Mouse (Mus musculus) liver, embryonic 11.5 days (tissue): Measurements from ENCODE around the gene Nol12. TPM values are rescaled to one million over a fixed set of nuclear protein-coding genes. Genes with fewer than 3 reads are reported as not detected.

ENCODE experiments used
- ATAC-seq: fragments of 200-750 bp; cut with Nextera tagmentation; replicated peaks from 2 replicates; pipeline ENCODE4 v1.8.0; 2017; ENCODE audit warnings: moderate number of reproducible peaks, mild to moderate bottlenecking, moderate TSS enrichment, moderate library complexity; ENCODE audit not compliant: low FRiP score
- DNase-seq: peaks from one replicate; pipeline ENCODE4 v3.0.0-alpha.2; 2017; ENCODE audit warnings: low spot score
- H3K27ac ChIP-seq: fragments of 300-500 bp; sonication (generic); 2 replicates; pipeline ENCODE4 v1.5.1; 2014; ENCODE audit warnings: mild to moderate bottlenecking, low read depth, low read length, control low read depth
- H3K27me3 ChIP-seq: fragments of 300-500 bp; sonication (generic); replicated peaks from 2 replicates; pipeline ENCODE4 v1.6.1; 2014; ENCODE audit warnings: low read length, mixed read lengths; ENCODE audit not compliant: control insufficient read depth, insufficient read depth
- H3K36me3 ChIP-seq: fragments of 300-500 bp; sonication (generic); 2 replicates; pipeline ENCODE4 v1.6.1; 2014; ENCODE audit warnings: mild to moderate bottlenecking, low read length, moderate library complexity, mixed read lengths; ENCODE audit not compliant: control insufficient read depth, insufficient read depth
- H3K4me1 ChIP-seq: fragments of 300-500 bp; sonication (generic); replicated peaks from 2 replicates; pipeline ENCODE4 v1.6.1; 2014; ENCODE audit warnings: low read length, mixed read lengths; ENCODE audit not compliant: control insufficient read depth, insufficient read depth
- H3K4me2 ChIP-seq: fragments of 300-500 bp; sonication (generic); 2 replicates; pipeline ENCODE4 v1.6.1; 2014; ENCODE audit warnings: mild to moderate bottlenecking, control low read depth, moderate library complexity
- H3K4me3 ChIP-seq: fragments of 300-500 bp; sonication (generic); 2 replicates; pipeline ENCODE4 v1.5.1; 2014; ENCODE audit warnings: low read depth, low read length, control low read depth
- H3K9ac ChIP-seq: fragments of 300-500 bp; sonication (generic); 2 replicates; pipeline ENCODE4 v1.6.1; 2014; ENCODE audit warnings: low read depth, low read length, control low read depth
- H3K9me3 ChIP-seq: fragments of 300-500 bp; sonication (generic); 2 replicates; pipeline ENCODE4 v1.6.1; 2016; ENCODE audit warnings: low read length, inconsistent platforms, mixed read lengths; ENCODE audit not compliant: control insufficient read depth
- WGBS: fragments of 180-500 bp; shearing (Covaris S2); extraction: QIAGEN DNeasy Blood & Tissue Kit; methylation state at CpG from one replicate; pipeline ENCODE4 v1.1.7; 2014; 5-methylcytosine and 5-hydroxymethylcytosine counted together
- polyA plus RNA-seq: library from polyadenylated mRNA; unstranded; fragments of >200 nt; fragmentation: Nextera tagmentation; extraction: Ambion mirVana; gene quantifications from 2 replicates; pipeline ENCODE4 v1.2.1, GENCODE M21; 2014

Nol12 gene
- polyA plus RNA-seq, 1 experiment from 2014 or later = 75.3 TPM

GRCm38 (mm10) chr15:78930801-78931426 lies 3.8 kb upstream of the Nol12 start:
- DNase-seq (no peak), ATAC-seq (no peak)
- no peak overlapping the region for H3K4me2 ChIP-seq
- WGBS = 86% methylated on average over 7 of the region's 7 CpGs
- H3K4me3 ChIP-seq = no peak overlapping the region
- no peaks in the 10 kb centered on the region for H3K27me3 ChIP-seq
- H3K36me3 ChIP-seq = peaks cover 8% of the 10 kb centered on the region
- peak overlapping the region; percentile 62 for H3K27ac ChIP-seq
- no peaks in the 10 kb centered on the region for H3K9me3 ChIP-seq
- peaks cover 33% of the 10 kb centered on the region for H3K4me1 ChIP-seq
- H3K9ac ChIP-seq = no peak overlapping the region

GRCm38 (mm10) chr15:78931577-78931976 lies 3.2 kb upstream of the Nol12 start:
- peaks cover 33% of the 10 kb centered on the region for H3K4me1 ChIP-seq
- no peak overlapping the region for H3K9ac ChIP-seq
- no peak overlapping the region for H3K4me3 ChIP-seq
- DNase-seq (no peak), ATAC-seq (peak; percentile 48)
- no peak overlapping the region for H3K4me2 ChIP-seq
- WGBS = 21% methylated on average over 3 of the region's 3 CpGs
- peaks cover 8% of the 10 kb centered on the region for H3K36me3 ChIP-seq
- H3K9me3 ChIP-seq = no peaks in the 10 kb centered on the region
- peak overlapping the region; percentile 62 for H3K27ac ChIP-seq
- no peaks in the 10 kb centered on the region for H3K27me3 ChIP-seq

GRCm38 (mm10) chr15:78936403-78936802 lies 1.7 kb downstream of the Nol12 start:
- Histone ChIP-seq H3K4me2 (peak overlapping the region; percentile 70), H3K36me3 (peaks cover 34% of the 10 kb centered on the region), H3K4me3 (peak overlapping the region; percentile 83), H3K4me1 (peaks cover 15% of the 10 kb centered on the region), H3K27ac (peak overlapping the region; percentile 38; the same call in 1 of the 2 replicates), H3K9ac (peak overlapping the region; percentile 67), H3K27me3 (no peaks in the 10 kb centered on the region), H3K9me3 (no peaks in the 10 kb centered on the region)
- ATAC-seq (peak; percentile 57), DNase-seq (no peak)
- 76% methylated on average over 12 of the region's 12 CpGs for WGBS

- peaks cover 15% of the 10 kb centered on the region for H3K4me1 ChIP-seq
- 0 out of 2 replicates have a peak overlapping the region, but pooled peaks have one; percentile 83 for H3K4me3 ChIP-seq
- H3K36me3 ChIP-seq = peaks cover 34% of the 10 kb centered on the region
- H3K27ac ChIP-seq = no peak overlapping the region
- no peak overlapping the region for H3K9ac ChIP-seq
- no peak overlapping the region for H3K4me2 ChIP-seq
- DNase-seq (no peak), ATAC-seq (no peak)
- no peaks in the 10 kb centered on the region for H3K27me3 ChIP-seq
- H3K9me3 ChIP-seq = no peaks in the 10 kb centered on the region
- WGBS = 92% methylated on average over 10 of the region's 10 CpGs
Measured at GRCm38 (mm10) chr15:78937311-78937710, 2.6 kb downstream of the Nol12 start.

GRCm38 (mm10) chr15:78937963-78938362 lies 3.2 kb downstream of the Nol12 start:
- DNase-seq (no peak), ATAC-seq (no peak)
- peaks cover 34% of the 10 kb centered on the region for H3K36me3 ChIP-seq
- no peaks in the 10 kb centered on the region for H3K27me3 ChIP-seq
- H3K9ac ChIP-seq = no peak overlapping the region
- H3K4me2 ChIP-seq = no peak overlapping the region
- peaks cover 17% of the 10 kb centered on the region for H3K4me1 ChIP-seq
- H3K4me3 ChIP-seq = no peak overlapping the region
- no peak overlapping the region for H3K27ac ChIP-seq
- WGBS = 92% methylated on average over 2 of the region's 2 CpGs
- H3K9me3 ChIP-seq = no peaks in the 10 kb centered on the region

GRCm38 (mm10) chr15:78940325-78940724 lies 5.6 kb downstream of the Nol12 start:
- ATAC-seq (no peak), DNase-seq (no peak)
- 92% methylated on average over 13 of the region's 13 CpGs for WGBS
- Histone ChIP-seq H3K4me3 (no peak overlapping the region), H3K9ac (no peak overlapping the region), H3K4me1 (peaks cover 14% of the 10 kb centered on the region), H3K9me3 (no peaks in the 10 kb centered on the region), H3K27me3 (no peaks in the 10 kb centered on the region), H3K4me2 (no peak overlapping the region), H3K36me3 (peaks cover 34% of the 10 kb centered on the region), H3K27ac (no peak overlapping the region)

- Histone ChIP-seq H3K27me3 (peaks cover 9% of the 10 kb centered on the region), H3K4me3 (peak overlapping the region; percentile 25), H3K9me3 (no peaks in the 10 kb centered on the region), H3K9ac (peak overlapping the region; percentile 47), H3K36me3 (peaks cover 26% of the 10 kb centered on the region), H3K4me2 (peak overlapping the region; percentile 61), H3K27ac (peak overlapping the region; percentile 19; the same call in 1 of the 2 replicates), H3K4me1 (peaks cover 2% of the 10 kb centered on the region)
- DNase-seq = peak; percentile 81
- 15% methylated on average over 9 of the region's 9 CpGs for WGBS
- peak; percentile 63 for ATAC-seq
Measured at GRCm38 (mm10) chr15:78942663-78943062, 7.9 kb downstream of the Nol12 start.

DNA sequence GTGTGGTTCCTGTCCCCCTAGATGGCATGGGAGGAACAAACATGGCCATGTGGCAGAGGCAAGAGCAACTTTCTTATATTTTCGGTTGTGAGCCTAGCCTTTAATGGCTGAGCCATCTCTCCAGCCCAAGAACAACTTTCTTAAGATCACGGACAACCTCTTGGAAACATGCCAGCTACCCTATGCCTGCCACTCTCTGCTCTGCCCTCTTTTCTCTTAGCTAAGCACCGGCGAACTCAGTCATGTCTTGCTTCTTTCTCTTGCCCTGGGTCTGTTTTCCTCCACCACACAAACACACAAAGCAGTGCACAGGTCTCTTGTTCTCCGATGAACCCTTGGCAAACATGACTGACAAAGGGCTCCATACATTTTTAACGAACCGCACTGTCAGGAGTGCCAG lies 11.5 kb downstream of the Nol12 start:
- no peak for ATAC-seq
- DNase-seq = no peak
- H3K4me3 ChIP-seq = no peak overlapping the region
- 83% methylated on average over 7 of the region's 7 CpGs for WGBS
- peaks cover 14% of the 10 kb centered on the region for H3K27me3 ChIP-seq
- H3K27ac ChIP-seq = no peak overlapping the region
- H3K4me1 ChIP-seq = peaks cover 9% of the 10 kb centered on the region
- no peak overlapping the region for H3K4me2 ChIP-seq
- H3K9me3 ChIP-seq = no peaks in the 10 kb centered on the region
- no peaks in the 10 kb centered on the region for H3K36me3 ChIP-seq
- no peak overlapping the region for H3K9ac ChIP-seq

- ATAC-seq (peak; percentile 89), DNase-seq (peak; percentile 83)
- Histone ChIP-seq H3K36me3 (no peaks in the 10 kb centered on the region), H3K4me3 (peak within 1 kb of the TSS; percentile 48), H3K27me3 (peaks cover 14% of the 10 kb centered on the region), H3K9me3 (no peaks in the 10 kb centered on the region), H3K9ac (no peak within 1 kb of the TSS), H3K27ac (no peak within 1 kb of the TSS), H3K4me2 (peak within 1 kb of the TSS; percentile 81), H3K4me1 (peaks cover 7% of the 10 kb centered on the region)
- under 1% methylated on average over 24 of the region's 24 CpGs for WGBS
Measured at GRCm38 (mm10) chr15:78947657-78948056, 12.9 kb downstream of the Nol12 start, which contains the start of gene Triobp. Gene Triobp, plus strand, starts transcription at chr15:78947724.
